Mouse (Mus musculus) megakaryocyte, embryonic 14.5 days (primary cell): ENCODE data around the gene Gm10181.

ENCODE experiments used
- FLI1 ChIP-seq: IDR thresholded peaks from 2 replicates; pipeline ENCODE4 v1.6.1; 2012; ENCODE audit warnings: low read length, inconsistent platforms, mixed read lengths
- GATA1 ChIP-seq: IDR thresholded peaks from 3 replicates; pipeline ENCODE4 v1.6.1; 2012; ENCODE audit warnings: mixed read lengths, low read length, inconsistent platforms, borderline replicate concordance

DNA sequence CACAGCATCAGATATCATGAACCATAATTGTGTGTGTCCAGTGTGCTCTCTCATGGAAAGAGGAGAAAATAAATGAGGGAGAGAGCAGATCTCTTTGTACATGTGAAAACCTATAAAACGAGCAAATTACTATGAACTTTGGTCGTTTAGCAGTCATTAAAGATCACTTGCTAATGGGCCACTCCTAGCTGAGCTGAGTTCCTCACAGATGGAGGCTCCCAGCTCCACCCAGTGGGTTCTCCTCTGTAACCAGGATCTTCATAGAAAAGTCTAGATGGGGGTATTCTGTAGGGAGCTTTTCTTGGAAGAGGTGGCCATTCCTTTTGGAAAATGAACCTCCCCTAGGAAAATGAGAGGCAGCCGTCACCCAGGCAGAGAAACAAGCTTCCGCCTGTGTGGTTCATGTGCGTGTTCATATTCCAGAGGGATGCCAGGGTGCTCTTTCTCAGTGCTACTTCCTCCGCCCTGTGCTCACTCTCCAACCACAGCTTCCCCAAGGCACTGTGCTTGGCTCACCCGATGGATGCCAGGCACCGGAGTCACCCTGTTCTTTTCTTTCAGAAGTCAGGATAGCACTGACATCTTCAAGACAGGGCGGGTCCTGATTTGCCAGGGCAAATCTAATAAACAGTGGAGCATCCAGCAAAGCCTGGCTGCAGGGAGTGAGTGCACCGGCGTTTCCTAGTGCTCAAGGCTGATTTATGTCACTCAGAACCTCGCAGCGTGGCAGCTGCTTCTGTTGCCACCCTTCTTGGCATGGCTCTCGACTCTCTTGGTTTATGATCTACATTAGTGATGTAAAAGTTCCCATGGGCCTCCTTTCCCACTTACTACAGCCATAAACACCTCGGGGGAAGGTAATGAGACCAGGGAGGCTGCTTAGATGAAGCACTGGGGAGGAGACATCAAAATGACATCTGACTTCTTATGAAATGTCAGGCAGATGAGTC is 46.8 kb upstream of the Gm10181 start:
- TF ChIP-seq FLI1 (no peak), GATA1 (no peak)
